ENCODE assay signal across 8 mouse cellular contexts in genomic region chr4:124709961-124710446, GRCm38 (mm10). TPM values are rescaled to one million over a fixed set of nuclear protein-coding genes. Genes with fewer than 3 reads are reported as not detected.
DNase-seq lines count a peak whose midpoint lies in the region; ATAC-seq and TF ChIP-seq lines count a peak whose summit lies in the region.

No protein-coding gene starts in this region.

- H3K27me3 ChIP-seq in hindbrain, embryonic 15.5 days, result peaks cover 21% of the 10 kb centered on the region
- no peaks in the 10 kb centered on the region for H3K27me3 ChIP-seq in liver, embryonic 12.5 days (replicated peaks)
- no peaks in the 10 kb centered on the region for H3K27me3 ChIP-seq in myocyte (ENCODE audit: control insufficient read depth, insufficient read depth, insufficient read length)

- peaks cover 25% of the 10 kb centered on the region for H3K79me2 ChIP-seq in myocyte (ENCODE audit: control insufficient read depth, insufficient read depth)

- peak; percentile 90 for DNase-seq in 416B (ENCODE audit: low read depth)
- DNase-seq in MN1 (ENCODE audit: low spot score), result peak; percentile 59
- peak; percentile 39 for DNase-seq in forelimb bud, embryonic 11.5 days (ENCODE audit: low read depth, low spot score)
- no peak for DNase-seq in left cerebral cortex, postnatal 36 days (ENCODE audit: low spot score in 2 of 2)

- H3K4me3 ChIP-seq in hindbrain, embryonic 15.5 days, result peak overlapping the region; percentile 11; the same call in 1 of the 2 replicates
- peak overlapping the region; percentile 57 for H3K4me3 ChIP-seq in liver, embryonic 12.5 days
- peak overlapping the region; percentile 9 for H3K4me3 ChIP-seq in myocyte

- H3K27ac ChIP-seq in hindbrain, embryonic 15.5 days (replicated peaks), result no peak overlapping the region; the same call in 1 of the 2 replicates
- peak overlapping the region; percentile 79 for H3K27ac ChIP-seq in liver, embryonic 12.5 days

- H3ac ChIP-seq in myocyte (ENCODE audit: control insufficient read depth, insufficient read length), result no peak overlapping the region

- H3K4me2 ChIP-seq in hindbrain, embryonic 15.5 days, result peak overlapping the region; percentile 43
- H3K4me2 ChIP-seq in liver, embryonic 12.5 days, result peak overlapping the region; percentile 84
- H3K4me2 ChIP-seq in myocyte (ENCODE audit: low read depth), result peak overlapping the region; percentile 97

- peaks cover 26% of the 10 kb centered on the region for H3K4me1 ChIP-seq in hindbrain, embryonic 15.5 days (replicated peaks)
- H3K4me1 ChIP-seq in liver, embryonic 12.5 days, result peaks cover 74% of the 10 kb centered on the region

- 2% methylated on average over 18 of the region's 18 CpGs for WGBS in hindbrain, embryonic 15.5 days
- 6% methylated on average over 18 of the region's 18 CpGs for WGBS in liver, embryonic 12.5 days (ENCODE audit: insufficient replicate concordance)

- no peaks in the 10 kb centered on the region for H3K9me3 ChIP-seq in hindbrain, embryonic 15.5 days
- no peaks in the 10 kb centered on the region for H3K9me3 ChIP-seq in liver, embryonic 12.5 days (replicated peaks)

- ATAC-seq in hindbrain, embryonic 15.5 days (ENCODE audit: low FRiP score, low read depth), result no peak
- 0 out of 2 replicates have a peak, but pooled peaks have one; percentile 9 for ATAC-seq in liver, embryonic 12.5 days
- ATAC-seq in inflammation-experienced regulatory T-cells, adult 6 months, result no peak

- H3K36me3 ChIP-seq in hindbrain, embryonic 15.5 days, result no peaks in the 10 kb centered on the region
- peaks cover 23% of the 10 kb centered on the region for H3K36me3 ChIP-seq in liver, embryonic 12.5 days
- H3K36me3 ChIP-seq in myocyte (ENCODE audit: control insufficient read depth, insufficient read depth), result peaks cover 11% of the 10 kb centered on the region

- intact Hi-C loops in left cerebral cortex, postnatal 36 days (cut with DNase I), result no loop called here

- TF ChIP-seq POLR2A in myocyte (IDR thresholded peaks at IDR 0.05; ENCODE audit: insufficient read length, low read depth), result peak; percentile 32

- 0 out of 2 replicates have a peak overlapping the region, but pooled peaks have one; percentile 8 for H3K9ac ChIP-seq in hindbrain, embryonic 15.5 days
- peak overlapping the region; percentile 69 for H3K9ac ChIP-seq in liver, embryonic 12.5 days

TF ChIP-seq in myocyte, 11 proteins besides CTCF, POLR2A, EP300 and RAD21:
- TF ChIP-seq TCF12 (IDR thresholded peaks at IDR 0.05; ENCODE audit: insufficient read depth, poor library complexity, severe bottlenecking) (no peak), POLR2AphosphoS2 (IDR thresholded peaks at IDR 0.05; ENCODE audit: insufficient read length, low read depth) (peak; percentile 92)

RNA-seq across cellular contexts. Expression of gene Sf3a3, which starts 4.6 kb away (rescaled TPM):
- polyA plus RNA-seq in hindbrain, embryonic 15.5 days (2015; fragmentation: Nextera tagmentation; extraction: Ambion mirVana), result 96.2 and 106 TPM in 2 replicates
- 116 and 121 TPM in 2 replicates for polyA plus RNA-seq in liver, embryonic 12.5 days (2016; fragmentation: Nextera tagmentation; extraction: Ambion mirVana)
- 41.6 TPM for polyA plus RNA-seq in myocyte (2012; fragmentation: generic; extraction: Trizol)
- 10 to 100 TPM; 31.8 to 37.3 TPM for total RNA-seq in left cerebral cortex, postnatal 36 days (2021)
- 100 to 1,000 TPM; 106 to 117 (median 115) TPM for polyA plus RNA-seq in inflammation-experienced regulatory T-cells, adult 6 months (2017; shearing (Covaris generic))

RNA-seq across cellular contexts. Expression of gene Fhl3, which starts 9.5 kb away (rescaled TPM):
- polyA plus RNA-seq in hindbrain, embryonic 15.5 days (2015; fragmentation: Nextera tagmentation; extraction: Ambion mirVana), result 1.6 and 2.8 TPM in 2 replicates
- 3.5 and 3.7 TPM in 2 replicates for polyA plus RNA-seq in liver, embryonic 12.5 days (2016; fragmentation: Nextera tagmentation; extraction: Ambion mirVana)
- 110 TPM for polyA plus RNA-seq in myocyte (2012; fragmentation: generic; extraction: Trizol)
- 1 to 10 TPM; 1.6 to 1.9 TPM for total RNA-seq in left cerebral cortex, postnatal 36 days (2021)
- polyA plus RNA-seq in inflammation-experienced regulatory T-cells, adult 6 months (2017; shearing (Covaris generic)), result 10 to 100 TPM in 2 of 3 experiments, 1 to 10 TPM in 1; 8.2 to 15.6 (median 13.5) TPM

RNA-seq across cellular contexts. Expression of gene Utp11, which starts 16.6 kb away (rescaled TPM):
- 39.1 and 39.5 TPM in 2 replicates for polyA plus RNA-seq in hindbrain, embryonic 15.5 days (2015; fragmentation: Nextera tagmentation; extraction: Ambion mirVana)
- 51.4 and 51.5 TPM in 2 replicates for polyA plus RNA-seq in liver, embryonic 12.5 days (2016; fragmentation: Nextera tagmentation; extraction: Ambion mirVana)
- 36.2 TPM for polyA plus RNA-seq in myocyte (2012; fragmentation: generic; extraction: Trizol)
- 10 to 100 TPM; 14.4 to 15.1 TPM for total RNA-seq in left cerebral cortex, postnatal 36 days (2021)
- 10 to 100 TPM; 84.4 to 92.4 (median 85.0) TPM for polyA plus RNA-seq in inflammation-experienced regulatory T-cells, adult 6 months (2017; shearing (Covaris generic))

RNA-seq across cellular contexts. Expression of gene Inpp5b, which starts 31.6 kb away (rescaled TPM):
- 22.9 and 26.1 TPM in 2 replicates for polyA plus RNA-seq in hindbrain, embryonic 15.5 days (2015; fragmentation: Nextera tagmentation; extraction: Ambion mirVana)
- polyA plus RNA-seq in liver, embryonic 12.5 days (2016; fragmentation: Nextera tagmentation; extraction: Ambion mirVana), result 49.7 and 50.3 TPM in 2 replicates
- polyA plus RNA-seq in myocyte (2012; fragmentation: generic; extraction: Trizol), result 25.1 TPM
- 10 to 100 TPM; 35.8 to 49.7 TPM for total RNA-seq in left cerebral cortex, postnatal 36 days (2021)
- polyA plus RNA-seq in inflammation-experienced regulatory T-cells, adult 6 months (2017; shearing (Covaris generic)), result 100 to 1,000 TPM in 2 of 3 experiments, 10 to 100 TPM in 1; 93.6 to 120 (median 110) TPM

RNA-seq across cellular contexts. Expression of gene Pou3f1, which starts 53.4 kb away (rescaled TPM):
- polyA plus RNA-seq in hindbrain, embryonic 15.5 days (2015; fragmentation: Nextera tagmentation; extraction: Ambion mirVana), result 7.9 and 13.4 TPM in 2 replicates
- 0.02 and 0.22 TPM in 2 replicates for polyA plus RNA-seq in liver, embryonic 12.5 days (2016; fragmentation: Nextera tagmentation; extraction: Ambion mirVana)
- polyA plus RNA-seq in myocyte (2012; fragmentation: generic; extraction: Trizol), result 0.01 TPM
- 10 to 100 TPM; 14.8 to 21.6 TPM for total RNA-seq in left cerebral cortex, postnatal 36 days (2021)
- polyA plus RNA-seq in inflammation-experienced regulatory T-cells, adult 6 months (2017; shearing (Covaris generic)), result not detected

Comparison
In these comparisons a context has a peak if more than half of its experiments do, and no peak if none do; other contexts are left out.
1. DNase-seq: peak in 416B (single experiment), MN1 (single experiment) and forelimb bud, embryonic 11.5 days (single experiment); none in left cerebral cortex, postnatal 36 days (0 of 2).
2. H3K4me2 ChIP-seq: peak in every context shown above with its lines; median percentile 97 in myocyte; 84 in liver, embryonic 12.5 days; 43 in hindbrain, embryonic 15.5 days.
3. Peak in every context shown above with its lines, with median percentiles within 50 percentile points of each other: H3K4me3 ChIP-seq.